Mouse (Mus musculus) liver, adult 2 months (tissue): ENCODE results near the gene Bloc1s2. TPM values are rescaled to one million over a fixed set of nuclear protein-coding genes. Genes with fewer than 3 reads are reported as not detected.

Experiments used
- DNase-seq: peaks from one replicate; pipeline ENCODE4 v3.0.0-alpha.2; 2011; ENCODE audit warnings: low read depth, low spot score; ENCODE audit errors: extremely low read depth
- H3K27ac ChIP-seq: fragments of 200-500 bp; replicated peaks from 2 replicates; pipeline ENCODE4 v1.5.1; 2012; ENCODE audit warnings: low read depth, mild to moderate bottlenecking, control low read depth, inconsistent platforms, low read length; ENCODE audit not compliant: insufficient read depth
- H3K27me3 ChIP-seq: fragments of 200-500 bp; 2 replicates; pipeline ENCODE4 v1.6.1; 2012; ENCODE audit warnings: mild to moderate bottlenecking, moderate library complexity, low read length, inconsistent platforms; ENCODE audit not compliant: control insufficient read depth, insufficient read depth
- H3K36me3 ChIP-seq: fragments of 200-500 bp; 2 replicates; pipeline ENCODE4 v1.6.1; 2012; ENCODE audit warnings: low read length, inconsistent platforms; ENCODE audit not compliant: control insufficient read depth, insufficient read depth
- H3K4me1 ChIP-seq: fragments of 200-500 bp; 2 replicates; pipeline ENCODE4 v1.6.1; 2011; ENCODE audit warnings: low read length; ENCODE audit not compliant: control insufficient read depth, insufficient read depth
- H3K4me3 ChIP-seq: fragments of 200-500 bp; 2 replicates; pipeline ENCODE4 v1.5.1; 2011; ENCODE audit warnings: low read depth, mild to moderate bottlenecking, control low read depth, low read length, moderate library complexity; ENCODE audit not compliant: insufficient read depth
- H3K79me2 ChIP-seq: fragments of 200-500 bp; 2 replicates; pipeline ENCODE4 v1.6.1; 2012; ENCODE audit warnings: inconsistent platforms, mild to moderate bottlenecking, low read length, moderate library complexity; ENCODE audit not compliant: control insufficient read depth, insufficient read depth
- H3K9ac ChIP-seq: fragments of 200-500 bp; 2 replicates; pipeline ENCODE4 v1.6.1; 2012; ENCODE audit warnings: low read depth, mild to moderate bottlenecking, control low read depth, inconsistent platforms, low read length
- CTCF ChIP-seq: fragments of 200-500 bp; IDR thresholded peaks from 2 replicates; pipeline ENCODE4 v1.5.1; 2011; ENCODE audit warnings: low read depth, low read length, control low read depth
- POLR2A ChIP-seq: fragments of 200-500 bp; IDR thresholded peaks from 2 replicates; pipeline ENCODE4 v1.6.1; 2011; ENCODE audit warnings: low read length, control low read depth; ENCODE audit not compliant: insufficient read depth; ENCODE audit errors: extremely low read depth
- WGBS: fragments of 180-500 bp; shearing (Covaris S2); methylation state at CpG from one replicate; pipeline ENCODE4 v1.1.7; 2018; 5-methylcytosine and 5-hydroxymethylcytosine counted together
- polyA plus RNA-seq: library from polyadenylated mRNA; depleted of rRNA; stranded (reverse); fragments of >200 nt; gene quantifications from 2 replicates; pipeline ENCODE4 v1.2.3, GENCODE M21; 2012; rRNA removed
- total RNA-seq: library from RNA; depleted of rRNA; stranded (reverse); fragments of >200 nt; gene quantifications from 2 replicates; pipeline ENCODE4 v1.2.3, GENCODE M21; 2014; rRNA removed

The Bloc1s2 gene
- total RNA-seq (16.6 and 17.9 TPM in 2 replicates), polyA plus RNA-seq (25.4 and 26.2 TPM in 2 replicates)

DNA sequence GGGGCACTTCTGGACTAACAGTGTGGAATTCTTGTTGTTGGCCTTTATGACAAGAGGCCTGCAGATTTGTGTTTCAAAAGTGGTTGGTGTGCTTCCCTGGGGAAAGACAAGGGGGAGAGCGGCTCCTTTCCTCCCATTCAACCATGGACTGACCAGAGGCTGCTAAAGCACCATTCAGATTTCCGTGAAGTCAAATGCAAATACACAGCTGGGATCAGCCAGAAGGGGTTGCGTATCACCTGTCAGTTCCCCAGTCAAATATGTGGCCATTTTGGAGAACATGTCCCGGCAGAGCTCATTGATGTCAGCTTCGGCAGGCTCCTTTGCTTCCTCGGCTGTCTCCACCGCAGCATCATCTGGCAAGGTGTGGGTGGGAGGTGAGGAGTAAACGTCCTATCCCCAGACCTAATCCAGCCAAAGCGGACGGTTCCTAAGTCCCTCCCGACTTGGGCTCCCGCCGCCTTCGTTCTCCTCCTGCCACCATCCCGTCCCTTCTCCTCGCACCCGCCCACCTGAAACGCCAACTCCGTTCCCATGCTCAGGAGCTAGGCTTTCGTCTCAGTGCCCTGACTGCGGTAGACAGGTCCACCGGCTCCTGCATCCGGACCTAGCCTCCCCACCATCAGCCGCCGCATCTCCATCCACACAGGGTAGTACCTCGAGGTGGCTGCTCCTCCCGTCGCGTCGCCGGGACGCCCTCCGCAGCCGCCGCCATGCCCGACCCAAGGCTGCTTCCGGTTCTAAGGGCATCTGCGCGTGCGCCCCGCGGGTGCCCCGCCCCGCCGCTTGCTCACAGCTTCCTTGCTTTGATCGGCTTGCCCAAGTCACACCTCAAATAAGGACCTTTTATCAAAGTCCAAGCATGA is at the start of gene Bloc1s2:
TSS of gene Bloc1s2 (minus strand) at position 745 of the 866 bp plus-strand sequence.
- peak within 1 kb of the TSS; percentile 79 for H3K4me3 ChIP-seq
- H3K79me2 ChIP-seq = no peaks in the 10 kb centered on the region
- peaks cover 19% of the 10 kb centered on the region for H3K36me3 ChIP-seq
- H3K4me1 ChIP-seq = 0 out of 2 replicates have a peak, but pooled peaks cover 2% of the 10 kb centered on the region
- no peaks in the 10 kb centered on the region for H3K27me3 ChIP-seq
- 3% methylated on average over 46 of the region's 46 CpGs for WGBS
- TF ChIP-seq CTCF (no peak), POLR2A (no peak)
- H3K9ac ChIP-seq = peak within 1 kb of the TSS; percentile 87
- DNase-seq = peak; percentile 90
- H3K27ac ChIP-seq = peak within 1 kb of the TSS; percentile 70

DNA sequence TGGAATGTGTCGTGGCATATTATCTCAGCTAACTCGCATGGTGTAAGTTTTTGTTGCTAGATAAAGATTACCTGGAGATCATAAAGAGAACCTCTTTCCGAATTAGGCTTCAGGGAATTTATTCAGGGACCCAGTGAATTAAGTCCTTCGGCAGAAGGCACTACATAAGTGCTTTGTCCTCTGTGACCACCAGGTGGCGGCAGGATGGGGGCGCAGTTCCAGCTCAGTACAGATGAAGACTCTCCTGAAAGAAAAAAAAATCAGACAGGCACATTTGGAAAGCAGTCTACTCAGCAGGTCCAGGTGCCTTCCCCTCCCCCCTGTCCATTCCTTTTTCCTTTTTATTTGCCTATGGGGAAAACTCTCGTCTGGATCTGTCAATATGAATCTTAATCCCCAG is 48.9 kb upstream of the Bloc1s2 start:
- Histone ChIP-seq H3K79me2 (no peaks in the 10 kb centered on the region), H3K36me3 (no peaks in the 10 kb centered on the region), H3K27ac (no peak overlapping the region), H3K4me1 (no peaks in the 10 kb centered on the region), H3K9ac (no peak overlapping the region), H3K27me3 (0 out of 2 replicates have a peak, but pooled peaks cover 4% of the 10 kb centered on the region), H3K4me3 (no peak overlapping the region; the same call in 1 of the 2 replicates)
- peak; percentile 80 for TF ChIP-seq CTCF
- TF ChIP-seq POLR2A = no peak
- DNase-seq = no peak
- 35% methylated on average over 7 of the region's 7 CpGs for WGBS

DNA sequence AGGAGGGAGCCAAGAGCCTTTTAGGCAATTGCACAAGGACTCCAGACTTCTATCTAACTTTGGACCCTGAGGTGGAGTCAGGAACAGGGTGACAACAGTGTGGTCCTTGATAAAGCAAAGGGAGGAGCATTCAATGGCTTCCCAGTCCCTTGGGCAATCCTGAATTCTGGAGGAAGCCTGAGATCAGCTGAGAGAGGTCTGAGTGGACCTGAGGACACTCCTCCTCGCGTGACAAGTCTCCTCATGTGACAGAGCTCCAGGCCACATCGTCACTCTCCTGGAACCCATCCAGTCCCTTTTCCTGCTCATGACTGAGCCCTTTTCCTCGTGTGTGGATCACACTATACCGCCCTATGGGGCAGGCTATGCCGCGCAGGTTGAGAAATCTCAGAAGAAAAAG is 47.7 kb upstream of the Bloc1s2 start:
- no peak overlapping the region for H3K9ac ChIP-seq
- no peak for TF ChIP-seq CTCF
- 0 out of 2 replicates have a peak, but pooled peaks cover 7% of the 10 kb centered on the region for H3K27me3 ChIP-seq
- H3K27ac ChIP-seq = no peak overlapping the region
- H3K36me3 ChIP-seq = no peaks in the 10 kb centered on the region
- 76% methylated on average over 7 of the region's 7 CpGs for WGBS
- H3K4me1 ChIP-seq = no peaks in the 10 kb centered on the region
- H3K79me2 ChIP-seq = no peaks in the 10 kb centered on the region
- no peak for DNase-seq
- no peak overlapping the region for H3K4me3 ChIP-seq

DNA sequence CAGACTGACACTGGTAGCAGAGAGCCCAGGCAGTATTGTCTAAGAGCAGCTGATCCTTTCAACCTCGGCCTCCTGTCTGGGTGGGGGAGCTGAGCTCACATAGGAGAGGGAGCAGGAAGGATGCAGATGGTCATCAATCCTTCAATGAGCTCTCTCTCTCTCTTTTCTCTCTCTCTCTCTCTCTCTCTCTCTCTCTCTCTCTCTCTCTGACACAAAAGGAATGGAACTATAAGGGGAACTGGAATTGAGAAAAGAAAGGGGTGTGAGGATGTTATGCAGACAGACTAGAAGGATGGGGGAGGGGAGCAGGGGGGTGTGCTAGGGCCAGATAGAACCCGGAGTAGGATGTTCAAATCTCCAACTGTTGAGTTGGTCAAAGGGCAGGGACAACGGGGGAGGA is 46.1 kb upstream of the Bloc1s2 start, which contains the start of gene Pkd2l1:
TSS of gene Pkd2l1 (minus strand) at position 101 of the 400 bp plus-strand sequence.
- whole genome bisulfite sequencing = 28% methylated on average over 3 of the region's 3 CpGs
- TF ChIP-seq CTCF (no peak), POLR2A (no peak)
- Histone ChIP-seq H3K4me1 (no peaks in the 10 kb centered on the region), H3K36me3 (no peaks in the 10 kb centered on the region), H3K79me2 (no peaks in the 10 kb centered on the region), H3K27me3 (0 out of 2 replicates have a peak, but pooled peaks cover 7% of the 10 kb centered on the region), H3K4me3 (no peak within 1 kb of the TSS), H3K9ac (no peak within 1 kb of the TSS), H3K27ac (no peak within 1 kb of the TSS)
- DNase-seq = no peak

DNA sequence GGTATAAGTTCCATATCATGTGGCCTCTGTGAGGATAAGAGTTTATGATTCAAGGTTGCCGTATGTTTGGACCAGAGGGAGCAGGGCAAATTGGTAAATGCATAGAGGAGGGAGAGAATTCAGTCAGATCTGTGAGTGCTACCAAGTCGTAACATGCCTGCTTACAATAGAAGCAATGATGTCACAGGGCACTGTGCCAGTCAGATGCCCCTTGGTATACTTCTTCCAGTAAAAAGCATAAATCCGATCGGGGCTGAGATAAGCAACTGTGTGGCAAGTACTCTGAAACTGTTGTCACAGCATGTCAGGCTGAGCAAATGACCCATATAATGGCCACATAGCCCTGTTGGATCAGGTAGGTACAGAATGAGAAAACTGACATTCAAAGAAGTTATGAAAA is 42.8 kb upstream of the Bloc1s2 start:
- H3K79me2 ChIP-seq = no peaks in the 10 kb centered on the region
- no peaks in the 10 kb centered on the region for H3K4me1 ChIP-seq
- no peak overlapping the region for H3K27ac ChIP-seq
- TF ChIP-seq POLR2A = no peak
- TF ChIP-seq CTCF = no peak
- no peak for DNase-seq
- no peaks in the 10 kb centered on the region for H3K36me3 ChIP-seq
- H3K4me3 ChIP-seq = no peak overlapping the region
- WGBS = 87% methylated on average over 4 of the region's 4 CpGs
- H3K9ac ChIP-seq = no peak overlapping the region
- H3K27me3 ChIP-seq = peaks cover 9% of the 10 kb centered on the region; the same call in 1 of the 2 replicates

DNA sequence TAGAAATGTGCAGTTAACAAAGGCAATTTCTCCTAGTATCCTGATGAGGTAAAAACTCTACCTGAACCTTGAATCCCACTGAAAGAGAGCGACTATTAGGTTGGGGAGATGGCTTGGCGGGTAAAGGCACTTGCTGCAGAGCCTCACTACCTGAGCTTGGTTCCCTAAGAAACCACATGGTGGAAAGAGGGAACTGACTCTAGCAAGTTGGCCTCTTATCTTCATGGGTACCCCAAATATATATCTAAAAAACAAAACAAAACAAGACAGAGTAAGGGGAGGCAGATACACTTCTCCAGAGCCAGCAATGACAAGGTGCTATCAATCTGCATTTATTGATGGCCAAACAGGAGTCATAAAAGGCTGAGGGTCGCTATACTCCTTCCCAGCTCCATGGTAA is 37.7 kb upstream of the Bloc1s2 start:
- Histone ChIP-seq H3K27me3 (peaks cover 3% of the 10 kb centered on the region; the same call in 1 of the 2 replicates), H3K4me3 (no peak overlapping the region), H3K27ac (no peak overlapping the region), H3K4me1 (no peaks in the 10 kb centered on the region), H3K79me2 (no peaks in the 10 kb centered on the region), H3K9ac (no peak overlapping the region), H3K36me3 (no peaks in the 10 kb centered on the region)
- no peak for DNase-seq
- no peak for TF ChIP-seq POLR2A
- no peak for TF ChIP-seq CTCF
- 78% methylated on average over 3 of the region's 3 CpGs for WGBS
